Mouse (Mus musculus) layer of hippocampus, postnatal 10 days (tissue): ENCODE data around the gene Lsamp. TPM values are rescaled to one million over a fixed set of nuclear protein-coding genes. Genes with fewer than 3 reads are reported as not detected.

Experiments used
- DNase-seq, 2 experiments: peaks; one replicate each; pipeline ENCODE4 v3.0.0; 2021; ENCODE audit warnings: low spot score in 2 of 2
- total RNA-seq, 2 experiments: library from RNA; stranded (reverse); gene quantifications; 2 replicates each; pipeline ENCODE4 v1.2.3; 2021

The Lsamp gene
- total RNA-seq, 2 experiments from 2014 or later: 527 to 565 TPM

DNA sequence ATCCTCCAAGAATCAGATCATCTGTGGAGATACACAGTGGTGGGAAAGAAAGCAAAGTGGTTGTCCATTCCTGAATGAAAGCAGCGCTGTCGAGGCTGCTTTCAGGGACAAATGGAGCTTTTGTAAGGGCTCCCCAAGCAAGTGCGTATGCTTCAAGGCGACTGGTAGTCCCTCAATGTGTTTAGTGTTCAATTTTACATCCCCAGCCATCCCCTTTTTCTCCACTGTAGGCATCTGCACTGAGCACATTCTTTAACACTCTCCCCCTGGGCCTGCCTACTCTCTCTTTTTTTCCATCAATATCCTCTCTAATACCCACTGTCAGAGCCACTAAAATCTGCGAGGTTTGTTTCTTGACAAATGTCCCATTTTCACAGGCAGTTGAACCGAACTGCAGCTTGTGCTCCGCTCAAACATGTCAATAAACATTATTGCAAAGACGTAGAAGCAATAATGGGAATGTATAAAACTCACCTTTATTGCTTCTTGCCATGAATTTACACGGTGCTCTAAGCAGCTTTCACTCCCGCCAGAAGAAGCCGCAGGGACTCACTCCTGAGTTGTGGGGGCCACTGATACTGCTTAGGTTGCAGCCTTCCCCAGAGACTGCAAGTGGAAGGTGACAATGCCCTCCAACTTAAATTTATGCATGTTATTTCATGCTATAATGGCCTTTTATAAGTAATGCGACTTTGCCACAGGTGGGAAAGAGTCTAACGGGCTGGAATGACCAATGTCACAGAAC lies 250.2 kb downstream of the Lsamp start:
- peak in 1 of 2 experiments; percentile 35 for DNase-seq

DNA sequence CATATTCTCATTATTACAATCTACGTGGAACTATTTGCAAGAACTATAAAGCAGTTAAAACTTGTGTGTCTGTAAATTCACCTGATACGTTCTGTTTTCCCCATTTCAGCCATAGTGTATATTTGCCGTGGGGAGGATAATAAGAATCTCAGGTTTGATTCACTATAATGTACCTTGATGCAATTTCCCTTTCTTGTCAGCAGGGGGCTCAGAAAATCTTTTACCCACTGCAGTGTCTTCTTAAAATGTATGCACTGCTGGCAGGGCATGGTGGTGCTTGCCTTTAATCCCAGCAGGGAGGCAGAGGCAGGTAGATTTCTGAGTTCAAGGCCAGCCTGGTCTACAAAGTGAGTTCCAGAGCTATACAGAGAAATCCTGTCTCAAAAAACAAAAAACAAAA lies 287.7 kb downstream of the Lsamp start:
- no peak for DNase-seq

DNA sequence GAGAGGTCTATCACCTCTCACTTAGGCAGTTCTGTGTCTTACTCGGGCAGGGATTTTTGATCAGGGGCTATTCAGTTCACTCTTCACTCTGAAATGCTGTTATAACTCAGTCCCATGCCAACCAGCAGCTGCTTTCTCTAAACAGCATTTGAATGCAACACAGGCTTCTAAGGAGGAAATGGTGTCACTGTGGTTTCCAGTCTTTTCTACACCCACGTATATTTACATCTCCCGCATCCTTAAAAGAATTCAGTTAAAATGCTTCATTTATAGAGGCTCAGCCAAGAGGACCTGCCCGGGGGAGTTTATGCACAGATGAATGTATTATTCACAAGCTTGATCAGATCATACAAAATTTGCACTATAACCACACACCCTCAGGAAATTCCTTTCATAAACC lies 306.0 kb downstream of the Lsamp start:
- DNase-seq: no peak

DNA sequence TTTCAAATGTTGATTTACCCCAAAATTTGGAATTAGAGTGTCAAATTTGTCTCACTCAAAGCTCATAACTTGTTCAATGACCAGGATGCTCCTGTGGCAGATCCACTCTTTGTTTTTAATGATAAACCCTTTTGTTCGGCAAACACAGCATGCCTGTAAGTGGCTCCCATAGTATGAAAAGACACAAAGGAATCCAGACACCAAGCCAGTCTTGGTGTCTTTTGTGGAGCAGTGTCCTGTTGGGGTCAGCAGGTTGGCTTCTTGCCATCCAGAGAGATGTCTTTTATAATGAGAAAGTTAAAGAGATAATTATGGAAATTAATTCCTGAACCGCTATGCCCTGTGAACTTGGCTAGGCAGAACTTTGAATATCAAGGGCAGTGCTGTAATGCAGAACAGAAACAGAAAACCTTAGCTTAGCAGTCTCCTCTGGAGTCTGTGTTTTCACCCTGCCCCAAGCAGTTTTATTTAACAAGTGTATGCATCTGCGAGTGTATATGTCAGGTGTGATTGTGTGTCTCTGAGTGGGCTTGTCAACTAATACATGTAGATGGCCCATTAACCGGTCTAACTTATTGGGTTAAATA lies 310.2 kb downstream of the Lsamp start:
- no peak for DNase-seq

DNA sequence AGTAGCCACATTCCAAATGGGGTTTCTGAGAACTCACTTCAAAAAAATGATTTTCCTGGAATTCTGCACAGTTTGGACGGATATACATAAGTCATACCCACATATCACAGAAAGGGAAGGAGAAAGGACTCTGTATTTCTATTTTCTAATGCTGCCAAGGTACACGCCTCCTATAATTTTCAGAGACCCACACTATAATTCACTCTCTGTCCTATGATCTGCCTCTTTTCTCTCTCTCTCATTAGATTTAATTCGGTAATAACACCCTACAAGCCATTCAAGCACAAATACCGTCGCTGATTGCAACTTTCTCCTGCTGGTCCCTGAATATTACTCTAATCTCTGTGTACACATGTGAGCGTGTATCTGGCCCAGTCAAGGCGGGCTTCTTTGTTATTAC lies 311.1 kb downstream of the Lsamp start:
- no peak for DNase-seq

DNA sequence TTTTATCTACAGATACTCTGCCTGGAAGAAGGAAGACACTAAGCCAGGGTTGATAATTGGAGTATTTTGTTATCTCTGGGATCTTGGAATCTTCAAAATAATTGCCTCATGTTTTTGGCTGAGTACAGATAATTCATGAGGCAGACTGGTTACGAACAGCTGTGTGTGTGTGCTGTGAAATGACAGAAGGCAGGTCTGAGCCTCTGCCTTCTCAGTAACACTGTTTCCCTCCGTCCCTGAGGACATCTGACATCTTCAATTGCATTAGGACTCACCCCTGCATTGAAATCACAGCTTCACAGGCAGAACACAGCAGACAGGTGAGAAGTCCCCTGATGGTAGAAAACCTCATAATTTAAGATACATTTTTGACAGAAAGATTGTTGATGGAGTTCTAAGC lies 323.5 kb downstream of the Lsamp start:
- DNase-seq: no peak

DNA sequence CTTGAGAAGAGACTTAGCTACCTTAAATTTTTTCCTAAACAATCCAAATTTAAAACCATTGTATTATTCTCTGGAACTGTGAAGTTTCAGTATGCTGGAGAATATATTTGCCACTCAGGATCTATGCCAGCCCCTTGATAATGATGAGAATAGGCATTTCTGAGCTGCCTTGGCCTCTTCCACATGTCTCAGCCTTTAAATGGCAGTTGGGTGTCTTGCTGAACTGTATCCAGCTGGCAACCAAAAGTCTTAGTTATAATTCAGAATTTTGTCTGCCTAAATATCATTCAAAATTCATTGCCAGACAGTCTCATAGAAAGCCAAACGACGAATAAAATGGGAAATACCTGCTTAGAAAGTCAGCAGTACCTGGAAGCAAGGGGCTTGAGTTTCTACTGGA lies 332.0 kb downstream of the Lsamp start:
- no peak for DNase-seq

DNA sequence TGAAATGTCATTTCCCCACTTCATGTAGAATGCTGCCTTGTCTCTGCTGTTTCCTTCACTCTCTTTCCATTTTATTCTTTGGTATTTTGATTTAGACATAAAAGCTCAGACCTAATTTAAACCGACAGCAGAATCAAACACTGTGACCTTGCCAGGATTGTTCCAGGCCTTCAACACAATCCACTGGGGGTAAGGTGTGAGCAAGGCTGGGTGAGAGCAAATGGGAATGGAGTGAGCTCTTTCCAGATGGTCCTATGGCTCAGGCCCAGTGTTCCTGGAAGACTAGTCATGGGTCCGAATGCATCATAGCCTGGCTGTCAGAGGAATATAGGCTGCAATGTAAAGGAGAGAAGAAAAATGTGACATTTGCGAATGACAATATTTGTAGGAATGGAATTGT lies 340.6 kb downstream of the Lsamp start:
- DNase-seq: no peak

DNA sequence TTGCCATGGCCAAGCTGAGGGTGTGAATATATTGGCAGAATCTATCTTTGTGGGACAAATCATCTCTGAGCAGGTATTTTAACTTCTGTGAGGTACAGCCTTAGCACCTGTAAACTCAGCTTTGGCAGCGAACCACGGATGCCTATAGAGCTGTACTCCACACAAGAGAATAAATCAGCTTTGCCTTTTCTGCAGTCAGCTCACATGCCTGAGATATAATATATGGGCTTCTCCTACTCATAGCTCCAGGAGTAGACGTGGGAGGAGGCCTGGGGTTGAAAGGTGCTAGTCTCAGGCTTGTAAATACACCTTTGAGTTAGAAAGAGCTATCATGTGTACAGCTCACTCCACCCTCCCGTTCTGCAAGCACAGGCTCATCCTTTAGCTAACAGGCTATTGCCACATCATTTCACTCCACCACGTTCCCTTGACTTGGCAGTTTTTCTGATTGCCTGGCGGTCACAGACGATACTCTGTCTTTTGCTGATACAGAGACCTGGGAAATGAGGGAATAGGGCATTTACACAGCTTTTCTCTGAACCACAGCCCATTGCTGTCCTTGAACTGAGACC lies 344.2 kb downstream of the Lsamp start:
- DNase-seq: no peak

DNA sequence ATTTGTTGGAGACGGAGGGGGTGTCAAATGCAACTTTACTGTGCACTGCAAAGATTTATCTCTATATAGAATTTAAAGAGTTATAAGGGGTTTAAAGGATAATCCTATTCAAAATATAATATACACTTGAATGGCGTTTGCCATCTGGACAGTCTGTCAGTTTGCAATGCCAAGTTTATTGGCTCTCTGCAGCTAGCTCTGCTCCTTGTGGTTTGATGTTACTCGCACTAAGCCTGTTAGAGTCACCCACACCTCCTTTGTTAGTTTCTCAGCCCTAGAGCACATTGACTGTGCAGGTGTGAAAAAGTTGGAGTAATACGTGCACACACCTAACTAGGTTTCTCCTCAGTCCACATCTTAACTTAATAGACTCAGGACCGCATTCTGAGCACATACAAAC lies 385.5 kb downstream of the Lsamp start:
- DNase-seq: no peak

DNA sequence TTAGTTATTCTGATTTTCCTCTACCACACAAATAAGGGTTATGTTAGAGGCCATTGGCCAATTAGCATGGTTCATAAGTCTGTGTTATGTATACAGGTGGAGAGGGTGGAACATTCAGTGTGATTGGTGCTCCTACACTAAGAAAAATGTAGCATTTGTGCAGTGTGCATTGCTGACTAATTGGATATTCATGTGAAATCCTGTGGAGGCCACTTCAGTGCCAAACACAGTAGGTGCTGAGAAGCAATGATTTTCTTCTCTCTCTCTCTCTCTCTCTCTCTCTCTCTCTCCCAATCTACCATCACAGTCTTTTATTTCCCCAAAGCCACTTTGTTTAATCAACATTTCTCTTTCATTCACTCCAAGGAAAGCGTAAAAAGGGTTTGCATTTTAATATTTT lies 387.1 kb downstream of the Lsamp start:
- DNase-seq: no peak

DNA sequence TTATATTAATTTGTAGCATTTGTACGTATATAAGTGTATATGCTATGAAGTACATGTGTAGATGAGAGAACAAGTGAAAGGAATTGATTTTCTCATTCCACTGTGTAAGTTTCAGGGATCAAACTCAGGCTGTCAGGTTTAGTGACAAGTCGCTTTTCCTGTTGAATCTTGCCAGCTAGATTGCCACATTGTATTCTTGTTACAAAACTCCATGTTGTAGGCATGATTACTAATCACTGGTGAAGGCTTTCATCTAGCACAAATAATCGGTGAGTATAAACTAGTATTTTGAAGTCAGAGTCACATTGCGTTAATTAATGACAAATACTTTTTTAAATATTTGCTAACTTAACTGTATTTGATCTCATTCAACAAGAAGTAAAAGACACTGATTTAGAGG lies 391.2 kb downstream of the Lsamp start:
- DNase-seq: no peak

DNA sequence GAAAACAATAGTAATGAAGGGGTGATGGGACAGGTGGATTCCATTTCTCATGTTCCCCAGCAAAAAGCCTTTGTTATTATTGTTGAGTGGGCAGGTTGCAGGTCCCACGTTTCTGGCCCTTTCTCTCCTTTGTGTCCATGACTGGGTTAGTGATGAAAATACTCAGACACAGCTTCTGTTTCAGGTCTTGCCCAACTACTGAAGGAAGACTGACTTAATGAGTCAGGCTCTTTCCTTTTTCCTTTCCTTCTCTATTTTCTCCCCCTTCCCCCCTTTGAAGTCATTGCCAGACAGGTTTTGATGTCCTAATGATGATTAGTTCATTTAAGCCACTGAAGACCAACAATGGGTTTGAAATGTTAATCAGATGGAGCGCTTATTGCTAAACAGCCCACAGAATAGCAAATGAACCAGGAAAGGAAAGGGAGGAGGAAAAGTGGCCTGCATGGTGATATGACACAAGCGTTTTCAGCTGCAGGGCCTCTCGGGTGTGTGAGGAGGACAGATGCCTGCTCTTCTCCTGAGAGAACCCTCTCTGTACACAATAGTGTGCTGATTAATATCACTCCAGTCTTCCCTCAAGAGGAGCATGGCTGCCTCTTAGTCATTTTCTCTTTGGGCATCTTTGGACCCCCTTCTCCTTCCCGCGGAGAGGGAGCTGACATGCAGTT lies 393.1 kb downstream of the Lsamp start:
- no peak for DNase-seq

DNA sequence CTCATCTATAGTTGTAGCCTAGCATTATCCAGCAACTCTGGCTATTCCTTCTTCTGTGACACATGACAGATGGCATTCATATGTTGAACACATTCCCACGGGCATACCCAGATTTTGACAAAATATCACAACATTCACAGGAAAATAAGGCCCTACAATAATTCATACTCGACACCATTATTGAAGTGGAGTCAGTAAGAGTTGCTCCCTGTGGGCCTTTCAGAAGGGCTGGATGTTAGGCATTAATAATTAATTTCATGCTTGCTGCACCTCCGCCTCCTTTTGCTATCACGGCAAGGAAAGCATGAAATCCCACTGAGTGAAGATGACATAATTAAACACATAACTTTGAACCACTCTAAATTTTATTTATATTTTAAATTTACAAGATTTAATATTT lies 407.9 kb downstream of the Lsamp start:
- no peak for DNase-seq

DNA sequence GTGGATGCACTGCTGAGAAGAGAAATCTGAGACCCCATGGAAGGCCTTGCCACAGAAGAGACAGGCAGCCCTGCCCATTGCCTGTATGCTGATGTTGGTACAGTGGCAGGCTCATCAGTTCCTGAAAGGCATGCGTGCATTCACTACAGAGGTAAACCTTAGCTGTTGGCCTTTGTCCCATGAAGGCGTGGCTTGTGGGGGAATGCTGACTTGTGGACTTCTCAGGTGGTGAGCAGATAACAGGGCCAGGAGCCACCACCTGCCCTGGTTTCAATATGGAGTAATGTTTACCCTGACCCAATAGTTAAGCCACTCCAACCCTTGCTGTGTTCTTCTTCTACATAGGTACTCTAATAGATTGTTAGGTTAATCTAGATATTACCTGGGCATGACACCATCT lies 415.4 kb downstream of the Lsamp start:
- no peak for DNase-seq

DNA sequence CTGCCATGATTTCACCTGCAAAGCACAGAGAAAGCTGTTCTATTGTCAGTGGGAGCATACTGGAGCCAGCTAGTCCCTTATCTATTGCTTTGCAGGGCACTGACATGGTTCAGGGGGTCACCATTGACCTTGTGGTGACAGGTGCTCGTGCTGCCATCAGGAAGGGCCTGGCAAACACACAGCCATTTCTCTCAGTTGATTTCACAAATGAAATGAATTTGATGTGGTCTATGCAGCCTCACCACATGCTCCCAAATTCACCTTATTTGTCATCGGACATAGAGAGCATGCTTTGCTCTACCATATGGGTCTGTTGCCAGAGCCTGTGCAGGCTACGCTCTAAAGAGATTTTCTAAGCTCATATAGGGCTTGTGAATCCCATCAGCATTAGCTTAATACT lies 450.1 kb downstream of the Lsamp start:
- no peak for DNase-seq

DNA sequence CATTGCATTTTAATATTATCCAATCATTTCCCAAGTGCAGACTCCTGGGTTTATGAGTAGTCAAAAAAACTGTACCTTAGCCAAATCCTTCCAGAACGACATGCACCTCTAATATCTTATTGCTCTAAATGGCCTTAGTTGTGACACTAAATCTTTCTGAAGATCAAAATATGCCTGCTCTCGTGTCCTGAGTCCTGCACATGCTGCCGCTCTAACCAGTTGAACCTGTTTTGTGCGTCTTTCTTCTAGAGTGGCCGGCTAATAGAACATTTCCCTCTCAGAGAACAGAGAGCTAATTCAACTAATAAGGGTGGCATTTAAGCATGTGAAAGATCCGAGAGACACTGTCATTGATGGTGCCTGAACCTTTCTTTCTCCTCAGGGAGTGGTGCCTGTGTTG lies 452.3 kb downstream of the Lsamp start:
- DNase-seq: no peak

DNA sequence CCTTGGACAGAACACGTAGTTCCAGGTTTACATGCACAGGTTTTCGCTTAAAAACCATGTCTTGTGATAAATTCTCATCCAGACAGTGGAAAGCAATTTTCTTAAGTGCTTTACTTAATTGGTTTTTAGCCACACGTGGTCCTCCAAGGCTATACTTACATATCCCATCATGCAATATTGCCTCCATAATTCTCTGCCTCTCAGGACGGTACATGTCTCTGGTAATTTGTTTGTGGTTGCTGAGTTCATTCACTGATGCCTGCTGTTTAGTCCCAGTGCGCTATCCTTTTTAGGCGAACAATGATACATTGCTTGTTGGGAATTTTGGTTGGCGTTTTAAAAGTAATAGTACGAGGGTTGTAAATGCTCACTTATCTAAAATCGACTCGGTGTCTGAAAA lies 453.7 kb downstream of the Lsamp start:
- DNase-seq: no peak

DNA sequence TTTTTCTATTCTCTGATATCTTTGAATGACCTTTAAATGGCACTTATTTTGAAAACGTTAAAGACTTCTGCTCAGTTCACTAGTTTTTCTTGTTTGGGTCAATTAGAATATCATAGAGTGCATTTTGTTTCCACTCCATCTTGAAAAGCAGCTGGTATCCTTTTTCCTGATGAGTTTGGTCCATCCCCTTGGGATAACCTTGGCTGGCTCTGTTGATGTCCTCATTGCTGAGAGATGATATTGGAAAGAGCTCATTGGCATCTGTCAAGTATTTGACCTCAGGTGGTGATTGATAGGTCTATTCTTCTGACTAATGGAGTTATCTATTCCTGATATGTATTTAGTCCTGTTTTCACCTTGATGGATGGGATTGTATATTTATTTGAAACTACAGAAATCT lies 454.7 kb downstream of the Lsamp start:
- DNase-seq: no peak

DNA sequence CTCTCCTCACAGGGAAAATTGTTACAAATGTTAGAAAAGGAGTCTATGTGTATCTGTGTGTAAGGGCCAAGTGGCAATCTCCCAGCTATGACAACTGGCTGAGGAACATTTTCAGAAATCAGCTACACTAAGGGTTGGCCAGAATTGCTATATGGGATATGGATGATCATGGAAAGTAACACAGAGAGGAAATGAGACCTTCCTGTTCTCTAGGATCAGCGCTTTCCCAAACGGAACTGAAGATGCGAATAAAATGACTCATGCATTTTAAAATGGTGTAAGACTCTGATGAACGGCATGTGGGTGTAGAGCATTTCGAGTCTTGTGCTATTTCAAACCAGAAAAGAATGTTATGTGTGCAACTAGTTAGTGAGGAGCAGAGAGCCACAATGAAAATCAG lies 462.4 kb downstream of the Lsamp start:
- no peak for DNase-seq

DNA sequence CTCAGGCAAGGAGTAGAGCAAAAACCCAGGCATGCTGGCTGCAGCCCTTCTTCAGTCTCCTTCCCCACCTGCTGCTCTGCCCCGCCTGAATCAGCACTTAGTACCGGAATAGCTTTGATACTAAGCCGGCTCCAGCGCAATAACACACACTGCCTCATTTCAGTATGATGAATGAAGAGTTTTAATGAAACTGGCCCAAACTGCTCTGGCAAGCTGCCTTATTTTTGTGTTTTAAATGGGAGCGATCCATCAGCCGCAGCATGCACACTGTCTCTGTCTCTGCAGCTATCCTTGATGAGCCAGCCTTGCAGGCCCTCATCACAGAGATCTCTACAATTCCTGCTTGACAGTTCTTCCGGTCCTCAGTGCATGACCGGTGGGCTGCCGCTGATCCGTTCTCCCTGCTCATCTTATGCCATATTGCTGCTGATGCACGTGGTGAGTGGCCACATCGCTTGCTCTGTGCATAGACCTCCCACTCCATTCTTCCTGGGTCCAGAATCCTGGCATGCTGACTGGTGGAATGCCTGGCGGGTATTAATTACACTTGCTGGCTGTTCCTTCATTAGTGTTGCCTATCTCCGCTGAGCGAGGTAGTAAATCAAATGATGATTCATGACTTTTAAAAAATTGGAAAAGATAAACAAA lies 479.4 kb downstream of the Lsamp start:
- DNase-seq: peak; percentile 23 to 58

DNA sequence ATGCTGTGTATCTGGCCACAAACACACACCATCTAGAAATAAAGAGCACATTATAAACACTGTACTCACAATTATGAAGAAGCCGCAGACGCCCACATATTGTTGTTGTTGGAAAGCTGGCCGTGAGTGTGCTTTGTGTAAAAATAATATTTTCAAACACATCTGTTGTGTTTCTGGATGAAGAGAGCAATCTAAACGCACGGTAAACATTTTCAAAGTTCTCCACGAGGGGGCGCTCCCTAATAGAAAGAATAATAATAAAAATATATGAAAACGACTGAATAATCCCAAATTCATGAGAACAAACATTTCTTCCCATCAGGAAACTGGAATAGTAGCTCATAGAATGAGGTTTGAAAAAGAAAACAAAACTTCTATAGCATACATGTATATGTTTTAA lies 482.4 kb downstream of the Lsamp start:
- peak; percentile 53 to 63 for DNase-seq
